Mouse (Mus musculus): ENCODE data around the gene Ly6c2.
A peak's percentile ranks its signal among the peaks of the same experiment; 100 is the strongest.
"Not testable (repeated sequence)": the region's sequence is repeated elsewhere in the genome, so short reads cannot be mapped to it uniquely, and the experiment has no call there.

- TF ChIP-seq CTCF (conservative IDR thresholded peaks at IDR 0.05; ENCODE audit: insufficient read depth, insufficient read length, low read depth, low read length), result peak; percentile 58
- TF ChIP-seq POLR2A (IDR thresholded peaks at IDR 0.05; ENCODE audit: low read depth, low read length), result not testable (repeated sequence)
These were observed 49.7 kb downstream of the Ly6c2 start for GRCm38 (mm10) chr15:75062030-75062574.

Data from kidney, adult 2 months (tissue).